In genomic region chr5:119138293-119138692, GRCm38 (mm10) we compare ENCODE assay signal across 12 mouse cellular contexts.
A peak's percentile ranks its signal among the peaks of the same experiment; 100 is the strongest.
DNase-seq lines count a peak whose midpoint lies in the region; ATAC-seq lines count a peak whose summit lies in the region.
"Had no signal": no experiment of that assay in that cellular context is flagged by ENCODE, and none has a peak within 500 bp of the region (broad histone marks: within the 10 kb centered on the region; RNA-seq: fewer than 3 reads in every experiment).

No protein-coding gene starts in this region.

- no peak overlapping the region for H3K27ac ChIP-seq in heart, embryonic 12.5 days (ENCODE audit: poor library complexity, severe bottlenecking)
- no peak overlapping the region for H3K27ac ChIP-seq in midbrain, embryonic 11.5 days (ENCODE audit: low read depth, low read length)
- no peak overlapping the region for H3K27ac ChIP-seq in midbrain, embryonic 16.5 days (ENCODE audit: low read length)
- H3K27ac ChIP-seq in limb, embryonic 11.5 days (replicated peaks; ENCODE audit: low read depth, low read length) = no peak overlapping the region
- no peak overlapping the region; the same call in 1 of the 2 replicates for H3K27ac ChIP-seq in stomach, embryonic 14.5 days (ENCODE audit: low read length)
- no peak overlapping the region for H3K27ac ChIP-seq in intestine, embryonic 16.5 days (ENCODE audit: low read length)
- H3K27ac ChIP-seq: left cerebral cortex, adult 2 months had no signal

- 27% methylated on average over 14 of the region's 14 CpGs for WGBS in heart, embryonic 12.5 days
- 36% methylated on average over 14 of the region's 14 CpGs for WGBS in midbrain, embryonic 11.5 days
- WGBS in midbrain, embryonic 16.5 days = 22% methylated on average over 14 of the region's 14 CpGs
- 37% methylated on average over 14 of the region's 14 CpGs for WGBS in limb, embryonic 11.5 days
- WGBS in stomach, embryonic 14.5 days = 39% methylated on average over 14 of the region's 14 CpGs
- 55% methylated on average over 14 of the region's 14 CpGs for WGBS in intestine, embryonic 16.5 days

- intact Hi-C loops in heart, postnatal 14 days (cut with DNase I) = no loop called here

- no peak for DNase-seq in heart, postnatal 14 days
- DNase-seq in midbrain, embryonic 11.5 days (ENCODE audit: low spot score, missing footprints) = peak; percentile 86
- peak; percentile 39 for DNase-seq in limb, embryonic 11.5 days (ENCODE audit: low spot score)
- no peak for DNase-seq in cerebellum, adult 9-10 months
- DNase-seq: cerebellum, adult 9-11 months; gastrocnemius, postnatal 10 days had no signal

- ATAC-seq in heart, embryonic 12.5 days (ENCODE audit: insufficient number of reproducible peaks, low FRiP score) = no peak
- no peak for ATAC-seq in midbrain, embryonic 11.5 days (ENCODE audit: low FRiP score)
- ATAC-seq in midbrain, embryonic 16.5 days = no peak
- ATAC-seq in limb, embryonic 11.5 days (ENCODE audit: insufficient number of reproducible peaks, low FRiP score, low TSS enrichment, low read depth) = no peak
- ATAC-seq in stomach, embryonic 14.5 days (ENCODE audit: insufficient number of reproducible peaks, insufficient read depth, low FRiP score, low read depth) = no peak
- ATAC-seq in intestine, embryonic 16.5 days = no peak

- H3K9me3 ChIP-seq in heart, embryonic 12.5 days (replicated peaks) = no peaks in the 10 kb centered on the region
- H3K9me3 ChIP-seq in midbrain, embryonic 11.5 days (ENCODE audit: control insufficient read depth, low read length) = no peaks in the 10 kb centered on the region
- no peaks in the 10 kb centered on the region for H3K9me3 ChIP-seq in midbrain, embryonic 16.5 days (replicated peaks; ENCODE audit: control insufficient read depth, low read length, poor library complexity, severe bottlenecking)
- no peaks in the 10 kb centered on the region for H3K9me3 ChIP-seq in limb, embryonic 11.5 days (ENCODE audit: control insufficient read depth, low read length)
- no peaks in the 10 kb centered on the region for H3K9me3 ChIP-seq in stomach, embryonic 14.5 days (ENCODE audit: control insufficient read depth, low read depth, low read length)
- H3K9me3 ChIP-seq in intestine, embryonic 16.5 days (ENCODE audit: control insufficient read depth, low read length) = no peaks in the 10 kb centered on the region

- no peaks in the 10 kb centered on the region for H3K36me3 ChIP-seq in heart, embryonic 12.5 days
- no peaks in the 10 kb centered on the region for H3K36me3 ChIP-seq in midbrain, embryonic 11.5 days (ENCODE audit: control insufficient read depth, insufficient read depth, low read length)
- no peaks in the 10 kb centered on the region for H3K36me3 ChIP-seq in midbrain, embryonic 16.5 days (ENCODE audit: control insufficient read depth, insufficient read depth, low read length)
- no peaks in the 10 kb centered on the region for H3K36me3 ChIP-seq in limb, embryonic 11.5 days (ENCODE audit: control insufficient read depth, insufficient read depth, low read length)
- no peaks in the 10 kb centered on the region for H3K36me3 ChIP-seq in stomach, embryonic 14.5 days (ENCODE audit: control insufficient read depth, insufficient read depth, low read length)
- no peaks in the 10 kb centered on the region for H3K36me3 ChIP-seq in intestine, embryonic 16.5 days (ENCODE audit: control insufficient read depth, insufficient read depth, low read length)

- peak overlapping the region; percentile 5; the same call in 1 of the 2 replicates for H3K4me2 ChIP-seq in heart, embryonic 12.5 days
- H3K4me2 ChIP-seq in midbrain, embryonic 11.5 days = no peak overlapping the region
- H3K4me2 ChIP-seq in midbrain, embryonic 16.5 days (ENCODE audit: low read length) = no peak overlapping the region
- 0 out of 2 replicates have a peak overlapping the region, but pooled peaks have one; percentile 24 for H3K4me2 ChIP-seq in limb, embryonic 11.5 days (ENCODE audit: low read depth, severe bottlenecking)
- peak overlapping the region; percentile 39 for H3K4me2 ChIP-seq in stomach, embryonic 14.5 days (replicated peaks; ENCODE audit: low read depth, low read length)
- H3K4me2 ChIP-seq in intestine, embryonic 16.5 days (ENCODE audit: low read depth, low read length) = no peak overlapping the region

- peaks cover 25% of the 10 kb centered on the region for H3K27me3 ChIP-seq in heart, embryonic 12.5 days (replicated peaks)
- no peaks in the 10 kb centered on the region for H3K27me3 ChIP-seq in midbrain, embryonic 11.5 days (ENCODE audit: control insufficient read depth, insufficient read depth, low read length)
- H3K27me3 ChIP-seq in midbrain, embryonic 16.5 days (ENCODE audit: control insufficient read depth, insufficient read depth, low read depth, low read length) = no peaks in the 10 kb centered on the region
- H3K27me3 ChIP-seq in limb, embryonic 11.5 days (ENCODE audit: control insufficient read depth, insufficient read depth, low read length) = peaks cover 8% of the 10 kb centered on the region; the same call in 1 of the 2 replicates
- H3K27me3 ChIP-seq in stomach, embryonic 14.5 days (ENCODE audit: control insufficient read depth, insufficient read depth, low read length) = no peaks in the 10 kb centered on the region
- 0 out of 2 replicates have a peak, but pooled peaks cover 3% of the 10 kb centered on the region for H3K27me3 ChIP-seq in intestine, embryonic 16.5 days (replicated peaks; ENCODE audit: control insufficient read depth, insufficient read depth, low read length)

- no peak overlapping the region for H3K9ac ChIP-seq in heart, embryonic 12.5 days
- no peak overlapping the region for H3K9ac ChIP-seq in midbrain, embryonic 11.5 days (ENCODE audit: low read length)
- H3K9ac ChIP-seq in midbrain, embryonic 16.5 days (ENCODE audit: low read depth, low read length) = no peak overlapping the region
- peak overlapping the region; percentile 28 for H3K9ac ChIP-seq in limb, embryonic 11.5 days (ENCODE audit: low read length)
- 0 out of 2 replicates have a peak overlapping the region, but pooled peaks have one; percentile 11 for H3K9ac ChIP-seq in stomach, embryonic 14.5 days (replicated peaks; ENCODE audit: low read depth, low read length)
- H3K9ac ChIP-seq in intestine, embryonic 16.5 days (ENCODE audit: low read depth, low read length) = no peak overlapping the region

- peaks cover 13% of the 10 kb centered on the region for H3K4me1 ChIP-seq in heart, embryonic 12.5 days (replicated peaks)
- H3K4me1 ChIP-seq in midbrain, embryonic 11.5 days (ENCODE audit: control insufficient read depth, insufficient read depth, low read length) = peaks cover 9% of the 10 kb centered on the region
- peaks cover 2% of the 10 kb centered on the region; the same call in 1 of the 2 replicates for H3K4me1 ChIP-seq in midbrain, embryonic 16.5 days (ENCODE audit: control insufficient read depth, insufficient read depth, low read length)
- peaks cover 16% of the 10 kb centered on the region; the same call in 1 of the 2 replicates for H3K4me1 ChIP-seq in limb, embryonic 11.5 days (ENCODE audit: control insufficient read depth, insufficient read depth, low read length)
- peaks cover 17% of the 10 kb centered on the region for H3K4me1 ChIP-seq in stomach, embryonic 14.5 days (ENCODE audit: control insufficient read depth, insufficient read depth, low read length)
- H3K4me1 ChIP-seq in intestine, embryonic 16.5 days (ENCODE audit: control insufficient read depth, insufficient read depth, low read length) = 0 out of 2 replicates have a peak, but pooled peaks cover 2% of the 10 kb centered on the region

- no peak overlapping the region for H3K4me3 ChIP-seq in heart, embryonic 12.5 days
- H3K4me3 ChIP-seq in midbrain, embryonic 11.5 days (ENCODE audit: low read depth, low read length) = no peak overlapping the region
- H3K4me3 ChIP-seq in midbrain, embryonic 16.5 days (ENCODE audit: low read depth, low read length) = no peak overlapping the region
- H3K4me3 ChIP-seq in limb, embryonic 11.5 days (ENCODE audit: low read depth, low read length) = no peak overlapping the region
- H3K4me3 ChIP-seq in stomach, embryonic 14.5 days (ENCODE audit: low read depth, low read length) = peak overlapping the region; percentile 19
- no peak overlapping the region for H3K4me3 ChIP-seq in intestine, embryonic 16.5 days (ENCODE audit: low read length)
- H3K4me3 ChIP-seq: erythroblast, embryonic 14.5 days; left cerebral cortex, adult 2 months had no signal

Comparison
In these comparisons a context has a peak if more than half of its experiments do, and no peak if none do; other contexts are left out.
1. H3K4me2 ChIP-seq: peak in heart, embryonic 12.5 days (single experiment), limb, embryonic 11.5 days (single experiment) and stomach, embryonic 14.5 days (single experiment); none in midbrain, embryonic 11.5 days (single experiment), midbrain, embryonic 16.5 days (single experiment) and intestine, embryonic 16.5 days (single experiment).
2. H3K9ac ChIP-seq: peak in limb, embryonic 11.5 days (single experiment) and stomach, embryonic 14.5 days (single experiment); none in heart, embryonic 12.5 days (single experiment), midbrain, embryonic 11.5 days (single experiment), midbrain, embryonic 16.5 days (single experiment) and intestine, embryonic 16.5 days (single experiment).
3. DNase-seq: peak in midbrain, embryonic 11.5 days (single experiment) and limb, embryonic 11.5 days (single experiment); none in heart, postnatal 14 days (0 of 2) and cerebellum, adult 9-10 months (single experiment).